Mouse (Mus musculus) testis, postnatal 10 days (tissue): ENCODE results near the gene Prdx2.

Source experiments
- DNase-seq: peaks from one replicate; pipeline ENCODE4 v3.0.0; 2021; ENCODE audit warnings: low spot score

The Prdx2 gene

DNA sequence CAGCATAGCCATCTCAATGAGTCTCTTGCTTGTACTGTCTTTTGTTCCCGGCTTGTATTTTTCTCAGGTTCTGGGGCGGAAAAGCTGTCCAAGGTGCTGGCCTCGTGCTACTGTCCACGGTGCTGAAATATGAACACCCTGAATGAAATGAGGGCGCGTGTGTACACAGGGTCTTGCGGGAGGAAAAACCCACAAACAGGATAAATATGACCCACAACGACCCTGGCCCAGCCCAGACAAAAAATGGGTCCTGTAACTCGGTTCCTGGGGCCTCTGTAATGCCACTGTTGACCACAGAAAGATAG lies 22.2 kb upstream of the Prdx2 start:
- DNase-seq: peak; percentile 77

DNA sequence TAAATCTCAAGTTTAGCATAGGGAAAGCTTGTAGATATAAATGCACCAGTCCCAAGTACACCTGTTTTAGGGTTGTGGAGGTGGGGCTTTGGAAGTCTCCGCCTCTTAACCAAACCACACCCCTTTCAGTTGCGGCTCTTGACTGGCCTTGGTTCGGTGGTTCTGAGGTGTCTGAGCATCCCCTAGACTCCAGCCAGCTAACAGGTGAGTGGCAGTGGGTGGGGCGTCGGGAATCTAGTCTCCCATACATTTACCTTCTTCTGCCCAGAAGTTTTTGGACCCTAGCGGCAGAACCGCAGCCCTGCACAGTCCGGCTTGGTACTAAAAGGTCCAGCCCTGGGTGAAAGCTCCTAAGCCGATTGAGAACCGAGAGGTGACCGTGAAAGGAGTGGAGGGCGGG lies 19.6 kb upstream of the Prdx2 start:
- no peak for DNase-seq

DNA sequence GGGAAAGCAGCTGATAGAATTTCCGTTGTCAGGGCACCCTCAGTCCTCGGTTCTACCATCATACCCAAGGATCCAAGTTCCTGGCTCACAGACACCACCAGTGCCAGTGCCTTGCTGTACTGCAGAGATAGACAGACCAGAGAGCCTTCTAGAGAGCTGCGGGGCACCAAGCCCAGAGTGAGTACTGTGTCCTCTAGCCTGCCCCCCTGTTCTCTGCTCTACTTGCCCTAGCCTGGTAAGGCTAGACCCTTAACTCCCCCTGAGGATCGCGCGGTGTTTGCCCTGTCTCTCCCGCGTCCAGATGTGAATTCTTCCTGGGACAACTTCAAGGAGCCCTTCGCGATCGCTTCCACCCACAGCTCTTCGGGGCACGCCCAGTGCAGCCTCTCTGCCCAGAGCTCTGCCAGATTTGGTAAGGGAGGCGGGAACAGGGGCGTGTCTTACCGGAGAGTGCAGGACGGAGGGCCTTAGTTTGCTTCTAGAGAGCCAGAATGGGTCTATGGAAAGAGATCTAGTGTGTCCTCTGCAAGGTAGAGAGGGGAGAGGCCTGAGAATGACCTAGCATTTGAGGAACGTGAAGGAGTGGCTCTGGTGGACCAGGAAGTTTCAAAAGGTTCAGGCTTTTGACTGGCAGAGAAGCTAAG lies 16.7 kb upstream of the Prdx2 start:
- DNase-seq: peak; percentile 66

DNA sequence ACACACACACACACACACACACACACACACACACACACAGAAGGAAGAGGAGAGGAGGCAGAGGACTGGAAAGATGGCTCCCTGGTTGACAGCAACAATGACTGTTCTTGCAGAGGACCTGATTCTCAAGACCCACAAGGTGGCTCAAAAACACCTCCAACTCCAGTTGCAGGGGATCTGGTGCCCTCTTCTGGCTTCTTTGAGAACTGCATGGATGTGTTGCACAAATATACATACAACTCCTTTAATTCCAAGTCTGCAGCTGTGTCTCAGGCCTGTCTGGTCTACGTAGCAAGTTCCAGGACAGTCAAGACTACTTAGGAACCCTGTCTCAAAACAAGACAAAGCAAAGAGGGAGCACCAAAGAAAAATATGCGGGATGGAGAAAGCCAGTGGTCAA lies 12.6 kb upstream of the Prdx2 start:
- DNase-seq: peak; percentile 83

DNA sequence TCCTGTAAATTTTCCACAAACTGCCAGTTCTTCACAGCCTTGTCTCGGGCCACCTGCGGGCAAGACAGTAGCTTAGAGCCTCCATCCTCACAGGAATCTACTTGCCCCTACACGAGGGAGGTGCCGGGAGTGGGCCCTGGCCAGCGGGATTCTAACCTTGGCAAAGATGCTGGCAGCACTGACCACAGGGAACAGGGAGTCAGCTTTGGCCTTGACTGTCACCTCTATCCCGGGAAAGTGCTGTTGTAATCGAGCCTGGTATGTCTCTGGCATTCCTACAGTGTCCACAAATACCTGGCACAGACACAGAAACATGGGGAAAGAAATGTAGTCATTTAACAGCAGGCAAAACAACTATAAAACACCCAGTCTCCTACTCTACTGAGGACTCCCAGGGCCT lies 9.6 kb upstream of the Prdx2 start:
- DNase-seq: peak; percentile 59

DNA sequence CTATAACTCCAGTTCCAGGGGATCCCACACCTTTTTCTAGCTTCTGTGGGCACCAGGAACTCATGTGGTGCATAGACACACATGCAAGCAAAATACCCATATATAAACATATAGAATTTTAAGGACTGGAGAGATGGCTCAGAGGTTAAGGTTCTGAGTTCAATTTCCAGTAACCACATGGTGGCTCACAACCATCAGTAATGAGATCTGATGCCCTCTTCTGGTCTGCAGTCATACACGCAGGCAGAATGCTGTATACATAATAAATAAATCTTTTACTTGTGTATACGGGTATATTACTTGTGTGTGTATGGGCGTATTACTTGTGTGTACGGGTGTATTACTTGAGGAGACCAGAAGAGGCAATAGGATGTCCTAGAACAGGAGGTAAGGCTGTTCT lies 5.4 kb upstream of the Prdx2 start:
- no peak for DNase-seq

DNA sequence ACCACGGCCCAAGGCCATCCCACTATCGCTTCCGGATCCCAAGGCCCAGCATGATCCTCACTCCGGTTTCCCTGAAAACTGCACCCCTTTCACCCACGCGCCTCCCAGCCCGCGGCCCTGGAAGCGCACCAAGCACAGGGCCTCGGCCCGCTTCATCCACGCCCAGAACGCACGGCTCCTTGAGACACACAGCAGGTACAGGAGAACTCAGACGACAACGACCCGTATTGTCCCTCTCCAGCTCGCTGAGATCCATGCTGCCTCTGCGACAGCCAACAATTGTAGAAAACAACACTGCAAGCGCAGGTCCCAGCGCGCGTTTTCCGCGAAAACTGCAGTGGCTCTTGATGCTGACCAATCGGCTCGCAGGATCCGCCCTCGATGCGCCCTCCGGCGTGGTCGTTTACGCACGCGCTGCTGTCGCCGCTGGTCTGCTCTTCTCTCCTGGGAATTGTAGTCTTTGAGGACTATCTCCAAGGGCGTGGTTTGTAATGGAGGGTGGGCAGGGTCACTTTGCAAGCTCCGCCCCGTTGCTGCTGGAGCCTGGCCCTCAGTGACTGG lies 3.6 kb upstream of the Prdx2 start:
- peak; percentile 91 for DNase-seq

DNA sequence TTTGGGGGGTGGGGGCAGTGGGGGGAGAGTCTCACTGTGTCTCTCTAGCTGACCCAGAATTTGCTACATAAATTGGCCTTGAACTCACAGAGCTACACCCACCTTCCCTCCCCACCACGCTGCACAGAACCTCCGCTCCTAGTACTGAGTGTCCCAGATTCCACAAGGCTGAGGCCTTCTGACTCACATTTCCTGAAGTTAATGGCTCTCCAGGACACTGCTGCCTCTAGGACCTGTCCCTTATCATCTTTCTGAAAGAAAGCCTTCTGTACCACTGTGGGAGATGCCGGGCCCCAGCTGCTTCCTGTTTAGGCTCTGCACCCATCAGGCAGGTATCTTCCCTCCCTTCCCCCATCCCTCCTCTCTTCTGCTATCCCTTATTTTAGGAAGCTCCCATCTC lies 2.8 kb upstream of the Prdx2 start:
- no peak for DNase-seq

DNA sequence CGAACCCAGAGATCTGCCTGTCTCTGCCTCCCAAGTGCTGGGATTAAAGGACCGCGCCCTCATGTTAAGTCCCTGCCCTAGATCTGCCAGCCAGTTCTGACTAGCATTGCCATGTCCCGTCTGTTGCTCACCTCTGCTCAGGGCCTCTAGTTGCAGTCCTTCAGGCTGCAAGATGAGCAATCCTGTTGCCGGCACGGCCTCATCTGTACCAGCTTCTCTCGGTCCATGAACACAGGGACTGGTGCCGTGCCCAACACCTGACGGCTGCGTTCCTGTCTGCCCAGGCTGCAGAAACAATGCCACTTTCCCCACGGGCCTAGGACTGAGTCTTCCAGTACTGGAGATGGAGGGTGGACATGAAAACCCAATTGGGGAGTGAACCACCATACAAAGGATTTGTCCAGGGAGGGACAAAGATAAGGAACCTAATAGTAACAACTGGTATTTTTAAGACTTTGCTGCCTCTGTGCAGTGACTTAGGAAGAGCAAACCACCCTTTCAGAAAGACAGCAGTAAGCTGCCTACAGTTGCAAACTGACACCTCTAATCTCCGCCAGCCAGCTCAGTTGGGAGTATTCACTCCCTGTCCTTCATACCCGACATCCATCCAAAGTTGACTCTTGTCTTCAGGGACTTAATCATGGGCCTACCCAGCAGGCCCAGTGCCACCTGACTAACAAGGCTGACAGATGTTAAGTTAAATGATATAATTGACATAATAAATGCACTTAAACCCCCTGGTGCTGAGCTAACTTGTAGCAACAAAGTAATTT lies 1.7 kb upstream of the Prdx2 start:
- no peak for DNase-seq

DNA sequence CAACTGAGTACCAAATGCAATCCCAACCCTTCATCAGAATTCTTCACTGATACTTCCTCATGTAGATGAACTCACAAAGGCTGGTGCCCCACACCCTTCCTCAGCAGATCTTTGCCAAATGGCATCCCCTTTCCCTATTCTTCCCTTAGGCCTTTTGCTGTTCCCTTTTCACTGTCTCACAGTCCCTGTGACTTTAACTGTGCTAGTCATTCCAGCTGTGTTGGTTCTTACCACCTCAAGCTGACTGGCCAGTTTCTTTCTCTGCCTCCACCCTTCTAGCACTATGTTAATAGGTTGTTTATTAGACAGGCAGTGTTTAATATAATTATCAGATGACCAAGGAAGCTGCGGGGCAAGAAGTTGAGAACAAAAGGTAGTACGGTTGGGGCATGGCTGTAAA lies 737 bp upstream of the Prdx2 start:
- DNase-seq: no peak

DNA sequence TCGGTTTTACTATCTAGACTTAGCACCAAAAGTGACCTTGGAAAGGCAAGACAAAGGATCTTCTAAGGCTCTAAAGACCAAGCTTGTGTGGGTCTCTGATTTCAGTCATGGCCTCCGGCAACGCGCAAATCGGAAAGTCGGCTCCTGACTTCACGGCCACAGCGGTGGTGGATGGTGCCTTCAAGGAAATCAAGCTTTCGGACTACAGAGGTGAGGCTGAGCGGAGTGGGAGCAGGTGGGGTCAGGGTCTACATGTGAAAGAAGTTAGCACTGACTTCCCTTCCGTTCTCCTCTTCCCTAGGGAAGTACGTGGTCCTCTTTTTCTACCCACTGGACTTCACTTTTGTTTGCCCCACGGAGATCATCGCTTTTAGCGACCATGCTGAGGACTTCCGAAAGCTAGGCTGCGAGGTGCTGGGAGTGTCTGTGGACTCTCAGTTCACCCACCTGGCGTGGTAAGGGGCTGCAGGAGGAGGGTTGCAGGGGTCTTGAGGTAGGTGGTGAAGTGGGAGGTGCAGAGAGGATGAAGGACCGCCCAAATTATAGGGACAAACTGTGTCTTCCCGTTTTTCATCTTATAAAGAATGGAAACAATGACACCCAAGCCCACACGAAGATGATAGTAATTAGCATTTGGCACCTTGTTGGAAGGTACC lies 876 bp downstream of the Prdx2 start:
- no peak for DNase-seq

DNA sequence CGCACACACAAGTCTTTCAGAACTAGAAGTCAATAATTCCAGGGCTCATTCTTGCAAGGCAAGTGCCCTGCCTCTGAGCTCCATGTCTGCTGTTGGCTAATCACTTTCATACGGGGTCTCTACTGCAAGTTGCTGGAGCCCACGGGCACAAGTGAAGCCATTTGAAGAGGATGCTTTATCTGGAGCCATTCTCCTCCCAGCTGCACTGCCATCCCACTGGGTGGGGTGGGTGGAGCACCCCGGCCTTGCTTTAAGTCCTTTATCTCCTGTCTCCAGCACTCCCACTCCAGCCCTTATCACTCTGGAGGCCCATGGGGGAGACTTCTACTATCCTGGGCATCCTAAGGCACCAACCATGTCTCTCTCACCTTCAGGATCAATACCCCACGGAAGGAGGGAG lies 1.5 kb downstream of the Prdx2 start:
- DNase-seq: no peak

DNA sequence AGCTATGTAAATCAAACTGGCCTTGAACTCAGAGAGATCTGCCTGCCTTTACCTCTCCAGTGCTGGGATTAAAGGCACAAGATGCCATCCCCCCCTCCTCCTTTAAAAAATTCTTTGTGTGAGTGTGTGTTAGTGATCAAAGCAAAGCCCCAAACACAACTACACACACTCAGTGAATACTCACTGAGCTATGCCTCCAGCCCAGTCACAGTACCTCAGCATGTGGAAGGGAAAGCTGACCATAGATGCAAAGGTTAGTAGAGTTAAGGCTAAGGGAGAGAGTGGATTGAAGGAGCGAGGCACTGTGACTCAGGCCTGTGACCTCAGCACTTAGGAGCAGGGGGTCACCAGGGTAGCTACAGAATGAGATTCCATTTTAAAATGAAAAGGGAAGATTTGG lies 3.7 kb downstream of the Prdx2 start:
- DNase-seq: no peak

DNA sequence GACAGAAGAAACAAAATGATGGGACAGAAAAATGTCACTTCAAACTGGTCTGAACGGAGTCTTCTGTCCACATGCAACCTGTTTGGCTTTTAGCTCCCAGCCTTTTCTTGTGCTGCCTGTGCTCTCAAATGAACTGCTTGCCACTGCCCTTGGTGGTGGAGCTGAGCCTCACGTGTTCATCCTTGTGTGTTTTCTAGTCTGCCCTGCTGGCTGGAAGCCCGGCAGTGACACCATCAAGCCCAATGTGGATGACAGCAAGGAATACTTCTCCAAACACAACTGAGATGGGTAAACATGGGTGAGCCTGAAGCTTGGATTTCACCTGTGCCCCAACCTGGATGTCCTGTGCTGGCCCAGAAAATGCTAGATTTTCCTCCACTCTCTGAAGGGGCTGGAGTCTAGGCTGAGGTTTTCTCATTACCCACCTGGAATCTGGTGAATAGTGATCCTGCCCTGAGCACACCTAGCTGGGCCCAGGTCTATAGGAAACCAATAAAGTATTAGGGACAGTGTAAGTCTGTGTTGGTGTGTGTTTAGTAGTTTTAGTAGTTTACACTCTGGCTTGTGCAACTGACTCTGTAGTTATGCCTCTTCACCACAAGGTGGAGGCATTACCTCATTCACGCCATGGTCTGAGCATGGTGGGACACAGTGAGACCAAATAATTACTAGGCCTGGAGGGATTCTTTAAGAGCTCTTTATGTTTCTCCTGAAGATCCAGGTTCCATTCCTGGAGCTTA lies 4.6 kb downstream of the Prdx2 start:
- peak; percentile 66 for DNase-seq

DNA sequence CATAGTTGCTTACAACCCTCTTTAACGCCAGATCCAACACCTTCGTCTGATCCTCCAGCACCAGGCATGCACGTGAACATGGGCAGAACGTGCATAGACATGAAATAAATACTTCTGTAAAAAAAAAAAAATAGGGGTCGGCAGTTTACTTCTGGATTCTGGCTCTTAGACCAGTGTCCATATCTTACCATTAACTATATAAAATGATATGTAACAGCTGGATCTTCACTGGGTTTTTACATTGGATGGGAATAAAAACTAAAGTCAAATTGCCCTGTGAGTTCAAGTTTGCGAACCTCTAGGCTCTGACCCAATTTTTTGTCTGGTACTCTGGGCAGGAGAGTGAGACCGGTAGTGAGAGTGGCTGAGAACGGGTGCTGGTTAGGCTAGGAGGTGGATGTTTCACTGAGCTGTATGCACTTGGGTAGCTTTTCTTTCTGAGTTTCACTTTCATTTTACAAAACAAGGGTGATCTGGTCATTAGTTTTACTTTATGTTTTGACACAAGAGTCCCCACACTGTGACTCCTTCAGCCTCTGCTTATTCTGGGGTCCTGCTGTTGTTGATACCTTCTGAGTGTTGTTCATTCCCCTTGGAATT lies 5.3 kb downstream of the Prdx2 start:
- no peak for DNase-seq

DNA sequence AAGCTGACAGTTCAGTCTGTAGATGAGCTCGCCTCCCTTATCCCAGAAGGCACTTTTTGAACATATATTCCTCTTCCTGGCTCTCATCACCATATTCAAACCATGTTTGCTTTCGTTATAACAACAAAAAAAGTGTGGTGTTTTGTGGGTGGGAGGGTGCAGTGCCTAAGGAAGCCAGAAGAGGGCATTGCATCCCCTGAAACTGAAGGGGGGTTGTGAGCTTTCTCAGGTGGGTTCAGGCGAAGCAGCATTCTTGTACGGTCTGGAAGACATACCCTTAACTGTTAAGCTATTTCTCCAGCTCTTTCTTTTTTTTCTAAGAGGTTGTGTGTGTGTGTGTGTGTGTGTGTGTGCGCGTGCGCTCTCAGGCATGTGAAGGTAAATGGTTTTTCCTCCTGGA lies 6.0 kb downstream of the Prdx2 start:
- DNase-seq: peak; percentile 78

DNA sequence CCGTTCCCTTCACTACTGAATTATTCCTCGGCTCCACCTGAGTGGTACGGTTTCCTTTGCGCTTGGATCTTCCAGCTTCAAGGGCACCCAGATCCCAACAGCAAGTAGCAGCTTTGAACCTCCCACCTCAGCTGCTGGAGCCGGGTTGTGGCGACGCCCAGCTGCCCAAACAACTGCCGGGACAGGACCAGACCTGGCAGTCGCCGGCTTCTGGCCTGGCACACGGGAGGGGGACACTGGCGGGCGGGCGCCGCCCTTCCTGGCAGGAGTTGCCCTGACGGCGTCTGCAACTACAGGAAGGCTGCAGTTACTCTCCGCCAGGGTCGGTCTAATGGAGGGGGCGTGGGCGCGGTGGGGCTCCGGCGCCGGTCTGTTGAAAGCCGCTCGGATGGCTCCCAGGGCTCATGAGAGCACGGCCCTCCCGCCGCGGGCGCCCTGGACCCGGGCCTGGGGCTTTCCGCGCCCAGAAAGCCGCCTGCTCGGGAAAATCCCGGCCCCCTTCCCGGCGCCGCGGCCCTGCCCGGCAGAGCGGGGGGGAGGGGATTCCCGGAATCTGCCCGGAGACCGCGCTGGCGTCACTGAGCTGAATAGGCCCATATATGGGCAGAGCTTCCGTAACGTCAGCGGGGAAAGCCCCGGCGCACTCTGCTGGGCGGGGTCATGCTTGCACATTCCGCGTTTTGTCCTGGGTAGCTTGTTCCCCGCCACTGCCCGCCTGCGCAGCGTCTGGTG lies 6.8 kb downstream of the Prdx2 start:
- peak; percentile 96 for DNase-seq

DNA sequence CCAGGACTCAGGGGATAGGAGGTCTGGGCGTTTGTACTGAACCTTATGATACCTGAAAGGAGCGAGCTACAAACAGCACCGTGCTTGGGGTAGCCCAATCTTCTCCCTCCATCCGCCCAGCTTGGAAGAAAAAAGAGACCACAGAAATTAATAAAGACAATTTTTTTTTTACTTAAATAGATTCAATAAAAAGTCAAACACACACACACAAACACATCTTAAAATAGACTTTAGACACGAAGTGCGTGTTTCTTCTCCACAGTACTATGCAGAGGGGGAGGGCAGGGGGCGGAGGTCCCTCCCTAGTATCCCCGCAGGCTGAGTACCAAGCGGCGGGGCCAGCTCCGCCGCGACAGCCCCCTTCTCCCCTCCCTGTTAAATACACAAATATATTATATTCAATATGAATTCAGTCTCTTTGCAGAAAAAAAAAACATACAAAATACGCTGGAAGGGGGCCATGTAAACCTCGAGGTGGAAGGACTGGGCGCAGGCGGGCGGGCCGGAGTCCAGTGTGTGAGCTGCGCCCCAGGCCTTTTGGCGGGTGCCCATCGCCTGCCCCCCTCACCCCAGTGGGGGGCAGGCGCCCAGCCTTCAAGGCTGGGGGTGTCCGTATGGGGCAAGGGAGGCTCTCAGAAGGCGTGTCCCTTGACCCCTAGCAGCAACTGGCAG lies 7.5 kb downstream of the Prdx2 start:
- no peak for DNase-seq

DNA sequence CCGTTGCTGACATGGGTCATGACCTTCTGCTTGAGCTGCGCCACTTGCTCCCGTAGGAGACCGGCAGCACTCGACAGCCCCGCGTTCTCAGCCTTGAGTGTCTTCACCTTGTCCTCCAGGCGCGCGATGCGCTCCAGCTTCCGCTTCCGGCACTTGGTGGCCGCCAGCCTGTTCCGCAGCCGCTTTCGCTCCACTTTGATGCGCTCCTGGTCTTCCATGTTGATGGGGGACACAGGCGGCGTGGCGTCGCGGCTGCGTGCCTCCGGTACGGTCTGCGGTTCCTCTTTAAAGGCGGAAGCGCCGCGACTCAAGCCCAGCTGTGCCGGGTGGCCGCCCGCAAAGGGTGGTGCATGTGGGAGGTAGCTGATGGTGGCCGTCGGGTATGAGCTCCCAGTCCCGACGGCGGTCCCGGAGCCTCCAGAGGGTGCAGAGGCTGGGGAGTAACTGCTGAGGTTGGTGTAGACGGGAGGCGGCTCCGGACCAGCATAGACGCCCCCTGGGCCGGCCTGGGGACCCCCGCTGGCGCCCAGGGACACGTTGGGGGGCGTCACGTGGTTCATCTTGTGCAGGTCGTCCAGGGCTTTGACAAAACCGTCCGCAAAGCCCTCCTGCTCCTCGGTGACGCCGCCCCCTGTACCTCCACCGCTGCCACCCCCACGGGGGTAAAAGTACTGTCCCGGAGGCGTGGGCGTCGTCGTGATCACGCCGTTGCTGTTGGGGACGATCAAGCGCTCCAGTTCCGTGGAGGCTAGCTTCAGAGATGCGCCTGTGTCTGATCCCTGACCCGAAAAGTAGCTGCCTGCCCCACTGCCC lies 8.3 kb downstream of the Prdx2 start:
- DNase-seq: peak; percentile 73
